Mouse (Mus musculus) spleen, postnatal 4 days (tissue): ENCODE measurements around the gene Rgl1.
"Not testable (repeated sequence)": the region's sequence is repeated elsewhere in the genome, so short reads cannot be mapped to it uniquely, and the experiment has no call there.

ENCODE experiments used
- DNase-seq, 2 experiments: peaks; one replicate each; pipeline ENCODE4 v3.0.0; 2022; ENCODE audit warnings: low spot score in 2 of 2

The Rgl1 gene

GRCm38 (mm10) chr1:152659961-152660360 is 106.2 kb downstream of the Rgl1 start:
- peak in 1 of 2 experiments; percentile 30 for DNase-seq

GRCm38 (mm10) chr1:152656601-152657000 is 109.5 kb downstream of the Rgl1 start:
- no peak for DNase-seq

- no peak for DNase-seq
Observed at GRCm38 (mm10) chr1:152654851-152655250, 111.3 kb downstream of the Rgl1 start.

GRCm38 (mm10) chr1:152651495-152651874 is 114.7 kb downstream of the Rgl1 start:
- no peak for DNase-seq

GRCm38 (mm10) chr1:152650856-152651494 is 115.2 kb downstream of the Rgl1 start:
- no peak for DNase-seq

GRCm38 (mm10) chr1:152648052-152648451 is 118.1 kb downstream of the Rgl1 start:
- DNase-seq = no peak

GRCm38 (mm10) chr1:152642207-152642606 is 123.9 kb downstream of the Rgl1 start:
- DNase-seq = not testable (repeated sequence)

- no peak for DNase-seq
Observed at GRCm38 (mm10) chr1:152640195-152640981, 125.8 kb downstream of the Rgl1 start.

- DNase-seq = no peak
Observed at GRCm38 (mm10) chr1:152639344-152639743, 126.8 kb downstream of the Rgl1 start.

- no peak for DNase-seq
Observed at GRCm38 (mm10) chr1:152634638-152635037, 131.5 kb downstream of the Rgl1 start.

- DNase-seq = no peak
Observed at GRCm38 (mm10) chr1:152629780-152630179, 136.4 kb downstream of the Rgl1 start.

GRCm38 (mm10) chr1:152625651-152626050 is 140.5 kb downstream of the Rgl1 start:
- no peak for DNase-seq

- peak; percentile 45 to 74 for DNase-seq
Observed at GRCm38 (mm10) chr1:152624644-152625454, 141.3 kb downstream of the Rgl1 start.

GRCm38 (mm10) chr1:152623375-152624270 is 142.5 kb downstream of the Rgl1 start:
- no peak for DNase-seq

GRCm38 (mm10) chr1:152622765-152623211 is 143.4 kb downstream of the Rgl1 start:
- no peak for DNase-seq

- DNase-seq = no peak
Observed at GRCm38 (mm10) chr1:152621624-152622023, 144.5 kb downstream of the Rgl1 start.

- DNase-seq = no peak
Observed at GRCm38 (mm10) chr1:152619396-152619795, 146.8 kb downstream of the Rgl1 start.

GRCm38 (mm10) chr1:152618896-152619295 is 147.3 kb downstream of the Rgl1 start:
- no peak for DNase-seq

- DNase-seq = no peak
Observed at GRCm38 (mm10) chr1:152618381-152618780, 147.8 kb downstream of the Rgl1 start.

- no peak for DNase-seq
Observed at GRCm38 (mm10) chr1:152617745-152618342, 148.3 kb downstream of the Rgl1 start.

GRCm38 (mm10) chr1:152616777-152617057 is 149.4 kb downstream of the Rgl1 start:
- DNase-seq = no peak
